Comparison of ENCODE assay signal across 21 mouse cellular contexts in the genomic region with DNA sequence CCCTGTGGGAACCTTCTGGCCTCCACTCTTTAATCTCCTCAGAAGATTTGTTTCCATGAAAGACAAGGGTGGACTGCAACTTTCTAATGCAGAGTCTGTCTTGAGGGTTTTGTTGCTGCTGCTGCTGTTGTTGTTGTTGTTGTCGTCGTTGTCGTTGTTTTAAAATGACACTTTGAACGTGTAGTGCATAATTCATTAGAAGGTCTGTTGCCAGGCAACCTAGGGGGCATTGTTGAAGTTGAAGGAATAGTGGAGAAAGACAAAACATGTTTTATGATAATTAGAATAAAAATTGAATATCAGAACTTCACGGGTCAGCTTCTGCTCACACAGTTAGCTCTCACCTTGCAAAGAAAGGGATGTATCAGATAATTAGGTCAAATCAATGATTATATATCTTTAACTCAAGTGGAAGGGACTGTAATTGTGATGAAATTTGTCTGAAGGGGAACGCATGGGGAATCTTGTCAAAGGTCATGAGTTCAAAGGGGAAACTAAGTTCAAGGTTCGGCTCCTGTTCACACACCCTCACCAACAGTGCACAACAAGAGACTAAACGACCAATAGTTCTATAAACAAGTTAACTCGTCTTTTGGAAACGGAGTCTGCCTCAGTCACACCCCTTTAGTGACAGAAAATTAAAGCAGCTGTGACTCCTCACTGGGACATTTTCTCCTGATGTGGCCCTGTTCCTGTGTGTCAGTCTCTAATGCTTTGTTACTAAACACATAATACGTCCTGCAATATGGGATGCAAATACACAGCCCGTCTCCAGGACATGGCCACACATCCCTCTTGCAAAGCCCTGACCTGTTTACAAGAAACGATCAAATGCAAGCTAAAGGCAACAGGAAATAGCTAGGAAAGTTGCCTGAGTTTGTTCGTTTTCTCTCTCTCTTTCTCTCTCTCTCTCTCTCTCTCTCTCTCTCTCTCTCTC.
DNase-seq lines count a peak whose midpoint lies in the region; ATAC-seq and TF ChIP-seq lines count a peak whose summit lies in the region.
"Had no signal": no experiment of that assay in that cellular context is flagged by ENCODE, and none has a peak within 500 bp of the region (broad histone marks: within the 10 kb centered on the region; RNA-seq: fewer than 3 reads in every experiment).

No protein-coding gene starts in this region.

- DNase-seq in hindbrain, embryonic 11.5 days (ENCODE audit: low spot score), result peak; percentile 39
- DNase-seq in lung, postnatal 0 days (ENCODE audit: low spot score), result peak; percentile 17
- DNase-seq in lung, postnatal 14 days, result no peak
- peak; percentile 41 for DNase-seq in embryo, embryonic 9.5 days (ENCODE audit: extremely low spot score)
- DNase-seq in kidney, postnatal 10 days, result no peak
- DNase-seq in adrenal gland, postnatal 4 days (ENCODE audit: low spot score in 2 of 2), result no peak
- DNase-seq: adrenal gland, postnatal 25 days; cerebellum, adult 11-12 months; cerebellum, postnatal 25 days; gastrocnemius, postnatal 14 days; liver, postnatal 0 days; right cerebral cortex, postnatal 4 days had no signal

- peak; percentile 64 for ATAC-seq in hindbrain, embryonic 11.5 days (ENCODE audit: low FRiP score)
- ATAC-seq in hindbrain, embryonic 12.5 days (ENCODE audit: low FRiP score), result no peak
- ATAC-seq in lung, postnatal 0 days, result no peak
- ATAC-seq in neural tube, embryonic 15.5 days (ENCODE audit: low FRiP score), result no peak
- ATAC-seq: CD4-positive, CD25-positive, alpha-beta regulatory T cell, adult 4 months; forebrain, embryonic 13.5 days; intestine, postnatal 0 days; liver, postnatal 0 days had no signal

- WGBS in hindbrain, embryonic 11.5 days, result 34% methylated on average over 14 of the region's 14 CpGs
- 26% methylated on average over 14 of the region's 14 CpGs for WGBS in hindbrain, embryonic 12.5 days
- WGBS in lung, postnatal 0 days, result 36% methylated on average over 14 of the region's 14 CpGs
- 13% methylated on average over 14 of the region's 14 CpGs for WGBS in neural tube, embryonic 15.5 days

- H3K9me3 ChIP-seq in hindbrain, embryonic 11.5 days (ENCODE audit: control insufficient read depth, low read length), result no peaks in the 10 kb centered on the region
- H3K9me3 ChIP-seq in hindbrain, embryonic 12.5 days (replicated peaks), result no peaks in the 10 kb centered on the region
- H3K9me3 ChIP-seq in lung, postnatal 0 days (ENCODE audit: low read length), result no peaks in the 10 kb centered on the region
- H3K9me3 ChIP-seq in neural tube, embryonic 15.5 days (replicated peaks), result no peaks in the 10 kb centered on the region
- H3K9me3 ChIP-seq: forebrain, embryonic 13.5 days; G1E; kidney, embryonic 15.5 days; limb, embryonic 15.5 days had no signal

- H3K27me3 ChIP-seq in hindbrain, embryonic 11.5 days (ENCODE audit: control insufficient read depth, insufficient read depth, low read length), result 0 out of 2 replicates have a peak, but pooled peaks cover 2% of the 10 kb centered on the region
- no peaks in the 10 kb centered on the region for H3K27me3 ChIP-seq in hindbrain, embryonic 12.5 days
- H3K27me3 ChIP-seq in lung, postnatal 0 days (replicated peaks; ENCODE audit: insufficient read depth, low read length), result no peaks in the 10 kb centered on the region
- no peaks in the 10 kb centered on the region for H3K27me3 ChIP-seq in neural tube, embryonic 15.5 days (replicated peaks)
- H3K27me3 ChIP-seq: kidney, embryonic 15.5 days had no signal

- H3K27ac ChIP-seq in hindbrain, embryonic 11.5 days (ENCODE audit: low read depth, low read length), result peak overlapping the region; percentile 56
- H3K27ac ChIP-seq in hindbrain, embryonic 12.5 days, result no peak overlapping the region
- no peak overlapping the region for H3K27ac ChIP-seq in lung, postnatal 0 days (ENCODE audit: low read length)
- peak overlapping the region; percentile 23; the same call in 1 of the 2 replicates for H3K27ac ChIP-seq in neural tube, embryonic 15.5 days (replicated peaks)
- H3K27ac ChIP-seq: forebrain, embryonic 13.5 days; hindbrain, embryonic 14.5 days; limb, embryonic 15.5 days had no signal

- peaks cover 10% of the 10 kb centered on the region; the same call in 1 of the 2 replicates for H3K4me1 ChIP-seq in hindbrain, embryonic 11.5 days (replicated peaks; ENCODE audit: control insufficient read depth, insufficient read depth, low read length)
- peaks cover 38% of the 10 kb centered on the region for H3K4me1 ChIP-seq in hindbrain, embryonic 12.5 days
- H3K4me1 ChIP-seq in lung, postnatal 0 days (ENCODE audit: insufficient read depth, low read depth, low read length), result no peaks in the 10 kb centered on the region
- H3K4me1 ChIP-seq in neural tube, embryonic 15.5 days, result peaks cover 43% of the 10 kb centered on the region
- H3K4me1 ChIP-seq: limb, embryonic 15.5 days had no signal

- TF ChIP-seq EP300 in lung, postnatal 0 days (IDR thresholded peaks at IDR 0.05), result no peak

- no peak overlapping the region for H3K4me3 ChIP-seq in hindbrain, embryonic 11.5 days (ENCODE audit: low read depth, low read length)
- no peak overlapping the region for H3K4me3 ChIP-seq in hindbrain, embryonic 12.5 days
- no peak overlapping the region for H3K4me3 ChIP-seq in lung, postnatal 0 days (ENCODE audit: low read depth, low read length)
- no peak overlapping the region for H3K4me3 ChIP-seq in neural tube, embryonic 15.5 days (replicated peaks)
- H3K4me3 ChIP-seq: forebrain, embryonic 13.5 days; kidney, embryonic 15.5 days; limb, embryonic 15.5 days had no signal

- H3K9ac ChIP-seq in hindbrain, embryonic 11.5 days (ENCODE audit: low read depth, low read length), result no peak overlapping the region
- H3K9ac ChIP-seq in hindbrain, embryonic 12.5 days, result no peak overlapping the region
- no peak overlapping the region for H3K9ac ChIP-seq in lung, postnatal 0 days (replicated peaks; ENCODE audit: low read depth)
- H3K9ac ChIP-seq in neural tube, embryonic 15.5 days (replicated peaks), result no peak overlapping the region
- H3K9ac ChIP-seq: forebrain, embryonic 13.5 days; hindbrain, embryonic 14.5 days; kidney, embryonic 15.5 days; limb, embryonic 15.5 days; liver, postnatal 0 days had no signal

- H3K36me3 ChIP-seq in hindbrain, embryonic 11.5 days (ENCODE audit: control insufficient read depth, insufficient read depth, low read length), result no peaks in the 10 kb centered on the region
- no peaks in the 10 kb centered on the region for H3K36me3 ChIP-seq in hindbrain, embryonic 12.5 days
- no peaks in the 10 kb centered on the region for H3K36me3 ChIP-seq in lung, postnatal 0 days (ENCODE audit: insufficient read depth, low read length)
- no peaks in the 10 kb centered on the region for H3K36me3 ChIP-seq in neural tube, embryonic 15.5 days
- H3K36me3 ChIP-seq: G1E; kidney, embryonic 15.5 days; limb, embryonic 15.5 days had no signal

- no peak overlapping the region for H3K4me2 ChIP-seq in hindbrain, embryonic 11.5 days (replicated peaks; ENCODE audit: low read depth, low read length)
- no peak overlapping the region for H3K4me2 ChIP-seq in hindbrain, embryonic 12.5 days (replicated peaks)
- H3K4me2 ChIP-seq in lung, postnatal 0 days (replicated peaks; ENCODE audit: low read depth, low read length), result no peak overlapping the region
- H3K4me2 ChIP-seq in neural tube, embryonic 15.5 days, result no peak overlapping the region
- H3K4me2 ChIP-seq: forebrain, embryonic 13.5 days; hindbrain, embryonic 14.5 days; kidney, embryonic 15.5 days; limb, embryonic 15.5 days had no signal

- TF ChIP-seq CTCF in lung, postnatal 0 days (IDR thresholded peaks at IDR 0.05), result no peak

Comparison
In these comparisons a context has a peak if more than half of its experiments do, and no peak if none do; other contexts are left out.
1. DNase-seq: peak in hindbrain, embryonic 11.5 days (single experiment), lung, postnatal 0 days (single experiment) and embryo, embryonic 9.5 days (single experiment); none in lung, postnatal 14 days (single experiment), kidney, postnatal 10 days (single experiment) and adrenal gland, postnatal 4 days (0 of 2).
2. H3K27ac ChIP-seq: peak in hindbrain, embryonic 11.5 days (single experiment) and neural tube, embryonic 15.5 days (single experiment); none in hindbrain, embryonic 12.5 days (single experiment) and lung, postnatal 0 days (single experiment).